Mouse (Mus musculus): ENCODE measurements around the gene Sf3b5. TPM values are rescaled to one million over a fixed set of nuclear protein-coding genes. Genes with fewer than 3 reads are reported as not detected.

The Sf3b5 gene
- polyA plus RNA-seq, 1 experiment from 2014 or later = 43.4 TPM

- Histone ChIP-seq H3K27ac (no peak overlapping the region), H3K4me2 (no peak overlapping the region), H3K27me3 (replicated peaks) (no peaks in the 10 kb centered on the region), H3K4me1 (no peaks in the 10 kb centered on the region), H3K4me3 (replicated peaks) (no peak overlapping the region), H3K9me3 (no peaks in the 10 kb centered on the region), H3K36me3 (no peaks in the 10 kb centered on the region), H3K9ac (no peak overlapping the region)
- no peak for ATAC-seq (ENCODE audit: insufficient read depth, low FRiP score, low read depth)
- WGBS = 80% methylated on average over 9 of the region's 9 CpGs
Observed at GRCm38 (mm10) chr10:12977787-12978212, 27.3 kb upstream of the Sf3b5 start.

- Histone ChIP-seq H3K9me3 (no peaks in the 10 kb centered on the region), H3K9ac (no peak overlapping the region), H3K4me1 (no peaks in the 10 kb centered on the region), H3K27ac (no peak overlapping the region), H3K27me3 (replicated peaks) (no peaks in the 10 kb centered on the region), H3K4me3 (replicated peaks) (no peak overlapping the region), H3K36me3 (no peaks in the 10 kb centered on the region), H3K4me2 (no peak overlapping the region)
- WGBS = 72% methylated on average over 7 of the region's 7 CpGs
- ATAC-seq (ENCODE audit: insufficient read depth, low FRiP score, low read depth) = no peak
Observed at GRCm38 (mm10) chr10:12981071-12981470, 24.1 kb upstream of the Sf3b5 start.

DNA sequence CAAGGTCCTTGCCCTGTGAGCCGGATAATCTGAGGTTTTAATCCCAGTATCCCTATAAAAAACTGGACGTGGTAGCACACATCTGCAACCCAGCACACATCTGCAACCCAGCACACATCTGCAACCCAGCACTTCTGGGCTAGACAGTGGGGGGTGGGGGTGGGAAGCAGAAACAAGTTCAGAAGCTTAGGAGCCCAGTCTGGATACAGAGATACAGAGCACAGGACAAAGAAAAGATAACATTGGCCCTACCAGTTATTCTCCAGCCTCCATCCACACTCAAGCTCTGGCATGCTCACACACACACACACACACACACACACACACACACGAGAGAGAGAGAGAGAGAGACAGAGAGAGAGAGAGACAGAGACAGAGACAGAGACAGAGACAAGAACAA, 21.6 kb upstream of the Sf3b5 start:
- H3K4me2 ChIP-seq = no peak overlapping the region
- no peaks in the 10 kb centered on the region for H3K4me1 ChIP-seq
- no peak overlapping the region for H3K4me3 ChIP-seq (replicated peaks)
- ATAC-seq (ENCODE audit: insufficient read depth, low FRiP score, low read depth) = no peak
- H3K9me3 ChIP-seq = no peaks in the 10 kb centered on the region
- 65% methylated on average over 3 of the region's 3 CpGs for WGBS
- H3K36me3 ChIP-seq = no peaks in the 10 kb centered on the region
- H3K27ac ChIP-seq = no peak overlapping the region
- H3K27me3 ChIP-seq (replicated peaks) = no peaks in the 10 kb centered on the region
- no peak overlapping the region for H3K9ac ChIP-seq

DNA sequence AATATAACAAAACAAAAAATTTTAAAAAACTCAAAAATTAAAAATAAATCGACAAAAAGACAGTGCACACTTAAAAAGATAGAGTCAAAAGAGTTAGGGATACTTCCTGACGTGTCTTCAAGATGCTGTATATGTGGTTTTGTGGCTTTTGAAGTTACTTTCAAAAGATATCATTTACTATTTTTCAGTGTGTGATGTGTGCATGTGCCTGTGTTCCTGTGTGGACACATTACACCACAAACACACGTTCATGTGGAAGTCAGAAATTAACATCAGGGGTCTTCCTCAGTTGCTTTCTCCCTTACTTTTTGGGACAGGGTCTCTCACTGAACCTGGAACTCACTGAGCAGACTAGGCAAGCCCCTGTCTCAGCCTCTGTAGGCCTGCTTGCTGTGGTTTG, 20.1 kb upstream of the Sf3b5 start:
- no peak overlapping the region for H3K9ac ChIP-seq
- 74% methylated on average over 3 of the region's 3 CpGs for WGBS

DNA sequence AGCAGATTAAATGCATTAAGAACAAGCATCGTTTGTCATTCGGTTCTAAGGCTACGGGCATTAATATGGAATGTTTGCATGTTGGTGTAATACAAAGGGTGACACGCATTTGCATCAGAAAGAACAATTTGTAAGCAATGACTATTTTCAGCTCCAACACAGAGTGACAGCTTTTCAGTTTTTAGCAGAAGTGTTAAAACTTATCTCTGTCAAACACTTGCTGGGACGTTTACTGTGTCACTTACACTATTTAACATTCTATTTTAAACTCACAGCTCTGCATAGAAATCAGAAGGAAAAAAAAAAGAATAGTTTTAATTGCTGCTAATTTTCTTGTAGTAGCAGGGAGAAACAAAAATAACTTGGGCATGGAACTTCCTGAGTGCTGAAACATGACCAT, 18.7 kb upstream of the Sf3b5 start:
- WGBS = 70% methylated on average over 5 of the region's 5 CpGs
- no peaks in the 10 kb centered on the region for H3K36me3 ChIP-seq
- H3K9me3 ChIP-seq = no peaks in the 10 kb centered on the region
- H3K4me1 ChIP-seq = no peaks in the 10 kb centered on the region
- H3K27ac ChIP-seq = no peak overlapping the region
- no peak for ATAC-seq (ENCODE audit: insufficient read depth, low FRiP score, low read depth)
- no peak overlapping the region for H3K4me3 ChIP-seq (replicated peaks)
- H3K27me3 ChIP-seq (replicated peaks) = no peaks in the 10 kb centered on the region
- no peak overlapping the region for H3K9ac ChIP-seq
- no peak overlapping the region for H3K4me2 ChIP-seq

More for the DNA sequence above, 20.1 kb upstream of the Sf3b5 start:
- Histone ChIP-seq H3K4me2 (no peak overlapping the region), H3K9me3 (no peaks in the 10 kb centered on the region), H3K27me3 (replicated peaks) (no peaks in the 10 kb centered on the region), H3K4me1 (no peaks in the 10 kb centered on the region), H3K27ac (no peak overlapping the region), H3K36me3 (no peaks in the 10 kb centered on the region), H3K4me3 (replicated peaks) (no peak overlapping the region)
- ATAC-seq (ENCODE audit: insufficient read depth, low FRiP score, low read depth) = no peak

DNA sequence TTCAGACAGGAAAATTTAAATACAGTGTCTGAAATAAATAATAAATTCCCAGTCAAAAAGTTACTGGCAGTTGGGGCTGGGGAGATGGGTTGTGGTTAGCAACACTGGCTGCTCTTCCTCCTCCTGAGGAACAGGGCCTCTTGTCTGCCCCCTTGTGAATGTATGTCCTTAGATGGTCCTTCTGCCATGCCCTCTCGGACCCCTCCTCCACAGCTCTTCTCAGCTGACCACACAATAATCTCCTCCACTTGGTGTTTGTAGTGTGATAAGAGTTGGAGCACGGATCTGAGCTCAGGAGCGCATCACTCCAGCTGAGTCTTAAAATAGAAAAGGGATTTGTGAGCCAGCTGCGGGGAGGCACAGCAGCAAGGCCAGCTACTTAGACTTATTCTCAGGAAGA, 18.2 kb upstream of the Sf3b5 start:
- no peaks in the 10 kb centered on the region for H3K36me3 ChIP-seq
- 40% methylated on average over 4 of the region's 4 CpGs for WGBS
- no peaks in the 10 kb centered on the region for H3K27me3 ChIP-seq (replicated peaks)
- no peak overlapping the region for H3K27ac ChIP-seq
- H3K9ac ChIP-seq = no peak overlapping the region
- H3K4me2 ChIP-seq = no peak overlapping the region
- no peak for ATAC-seq (ENCODE audit: insufficient read depth, low FRiP score, low read depth)
- no peaks in the 10 kb centered on the region for H3K9me3 ChIP-seq
- H3K4me1 ChIP-seq = no peaks in the 10 kb centered on the region
- no peak overlapping the region for H3K4me3 ChIP-seq (replicated peaks)

DNA sequence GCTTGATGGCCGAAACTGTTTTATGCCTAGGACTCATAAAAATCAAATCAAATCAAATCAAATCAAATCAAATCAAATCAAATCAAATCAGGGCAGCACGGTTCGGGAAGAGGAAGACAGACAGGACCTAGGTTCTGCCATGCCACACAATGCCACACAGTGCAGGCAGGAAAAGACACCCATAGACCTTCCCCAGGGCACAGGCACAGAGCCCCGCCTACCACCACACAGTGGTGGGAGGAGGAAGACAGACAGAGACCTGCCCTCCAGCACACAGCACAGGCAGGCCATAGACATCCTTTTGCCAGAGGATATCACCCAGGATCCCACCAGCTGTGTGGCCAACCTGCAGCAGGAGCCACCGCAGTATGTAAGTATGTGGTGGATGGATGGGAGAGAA, 13.2 kb upstream of the Sf3b5 start:
- no peaks in the 10 kb centered on the region for H3K36me3 ChIP-seq
- H3K27ac ChIP-seq = no peak overlapping the region
- H3K4me1 ChIP-seq = no peaks in the 10 kb centered on the region
- no peaks in the 10 kb centered on the region for H3K27me3 ChIP-seq (replicated peaks)
- WGBS = 82% methylated on average over 5 of the region's 5 CpGs
- no peak for ATAC-seq (ENCODE audit: insufficient read depth, low FRiP score, low read depth)
- H3K9me3 ChIP-seq = no peaks in the 10 kb centered on the region
- no peak overlapping the region for H3K9ac ChIP-seq
- no peak overlapping the region for H3K4me3 ChIP-seq (replicated peaks)
- no peak overlapping the region for H3K4me2 ChIP-seq

DNA sequence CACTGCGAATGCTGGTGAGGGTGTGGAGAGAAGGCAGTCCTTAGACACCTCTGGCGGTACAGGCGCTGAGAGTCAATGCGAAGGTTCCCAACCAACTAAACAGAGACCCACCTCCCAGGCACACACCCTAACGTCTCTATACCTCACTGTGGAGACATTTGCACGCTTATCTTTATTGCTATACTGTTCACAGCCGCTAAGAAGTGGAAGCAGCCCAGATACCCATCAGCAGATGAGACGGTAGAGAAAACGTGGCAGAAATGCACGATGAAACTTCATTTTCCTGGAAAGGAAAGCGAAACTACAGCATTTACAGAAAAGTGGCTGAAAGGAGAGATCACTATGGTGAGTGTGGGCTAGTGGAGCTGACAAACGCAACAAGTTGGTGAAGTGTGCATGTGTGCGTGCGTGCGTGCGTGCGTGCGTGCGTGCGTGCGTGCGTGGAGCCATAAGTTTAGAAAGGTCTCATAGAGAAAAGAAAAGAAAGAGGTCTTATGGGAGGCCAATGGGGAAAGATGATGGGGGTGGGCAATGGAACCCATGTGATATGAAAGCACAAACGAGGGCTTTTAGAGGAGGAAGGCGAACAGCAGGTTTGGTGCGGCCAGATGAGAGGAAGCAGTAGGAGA, 11.6 kb upstream of the Sf3b5 start:
- WGBS = 85% methylated on average over 25 of the region's 25 CpGs
- Histone ChIP-seq H3K9ac (no peak overlapping the region), H3K4me3 (replicated peaks) (no peak overlapping the region), H3K9me3 (no peaks in the 10 kb centered on the region), H3K4me2 (no peak overlapping the region), H3K27me3 (replicated peaks) (no peaks in the 10 kb centered on the region), H3K36me3 (no peaks in the 10 kb centered on the region), H3K27ac (no peak overlapping the region), H3K4me1 (no peaks in the 10 kb centered on the region)
- ATAC-seq (ENCODE audit: insufficient read depth, low FRiP score, low read depth) = no peak

DNA sequence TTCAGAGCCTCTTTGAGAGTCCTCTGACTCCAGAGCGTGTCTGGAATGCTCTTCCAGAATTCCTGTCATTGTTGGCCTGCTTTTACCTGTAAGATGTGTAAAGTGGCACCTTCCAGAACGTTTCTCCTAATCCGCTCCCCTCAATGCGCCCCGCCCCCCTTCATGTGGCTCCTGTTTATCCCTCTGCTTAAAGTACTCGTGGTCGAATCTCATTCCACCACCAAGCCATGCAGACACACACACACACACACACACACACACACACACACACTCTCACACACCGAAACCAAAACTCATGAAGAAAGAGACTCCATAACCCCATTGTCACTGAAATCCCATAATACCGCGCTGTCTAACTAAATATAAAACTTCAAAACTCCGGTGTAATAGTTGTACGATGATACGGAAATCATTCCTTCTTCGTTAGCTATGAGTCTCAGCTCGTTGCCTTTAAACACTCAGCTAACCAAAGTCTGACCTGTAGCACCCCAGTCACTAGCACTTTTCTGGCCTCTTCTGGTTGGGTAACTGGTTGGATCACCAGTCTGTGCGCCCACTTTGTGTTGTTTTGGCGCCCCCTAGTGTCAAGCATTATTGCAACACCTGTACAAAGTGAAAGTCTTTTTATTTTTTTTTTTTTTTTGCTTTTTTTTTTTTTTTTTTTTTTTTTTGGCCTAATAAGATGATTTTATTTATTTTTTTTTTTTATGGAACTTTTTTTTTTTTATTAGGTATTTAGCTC, 8.2 kb upstream of the Sf3b5 start:
- ATAC-seq (ENCODE audit: insufficient read depth, low FRiP score, low read depth) = peak; percentile 70
- H3K4me2 ChIP-seq = peak overlapping the region; percentile 29; the same call in 1 of the 2 replicates
- WGBS = 43% methylated on average over 17 of the region's 17 CpGs
- H3K27ac ChIP-seq = no peak overlapping the region
- no peaks in the 10 kb centered on the region for H3K27me3 ChIP-seq (replicated peaks)
- no peak overlapping the region for H3K4me3 ChIP-seq (replicated peaks)
- no peaks in the 10 kb centered on the region for H3K9me3 ChIP-seq
- no peak overlapping the region for H3K9ac ChIP-seq
- H3K4me1 ChIP-seq = no peaks in the 10 kb centered on the region
- no peaks in the 10 kb centered on the region for H3K36me3 ChIP-seq

DNA sequence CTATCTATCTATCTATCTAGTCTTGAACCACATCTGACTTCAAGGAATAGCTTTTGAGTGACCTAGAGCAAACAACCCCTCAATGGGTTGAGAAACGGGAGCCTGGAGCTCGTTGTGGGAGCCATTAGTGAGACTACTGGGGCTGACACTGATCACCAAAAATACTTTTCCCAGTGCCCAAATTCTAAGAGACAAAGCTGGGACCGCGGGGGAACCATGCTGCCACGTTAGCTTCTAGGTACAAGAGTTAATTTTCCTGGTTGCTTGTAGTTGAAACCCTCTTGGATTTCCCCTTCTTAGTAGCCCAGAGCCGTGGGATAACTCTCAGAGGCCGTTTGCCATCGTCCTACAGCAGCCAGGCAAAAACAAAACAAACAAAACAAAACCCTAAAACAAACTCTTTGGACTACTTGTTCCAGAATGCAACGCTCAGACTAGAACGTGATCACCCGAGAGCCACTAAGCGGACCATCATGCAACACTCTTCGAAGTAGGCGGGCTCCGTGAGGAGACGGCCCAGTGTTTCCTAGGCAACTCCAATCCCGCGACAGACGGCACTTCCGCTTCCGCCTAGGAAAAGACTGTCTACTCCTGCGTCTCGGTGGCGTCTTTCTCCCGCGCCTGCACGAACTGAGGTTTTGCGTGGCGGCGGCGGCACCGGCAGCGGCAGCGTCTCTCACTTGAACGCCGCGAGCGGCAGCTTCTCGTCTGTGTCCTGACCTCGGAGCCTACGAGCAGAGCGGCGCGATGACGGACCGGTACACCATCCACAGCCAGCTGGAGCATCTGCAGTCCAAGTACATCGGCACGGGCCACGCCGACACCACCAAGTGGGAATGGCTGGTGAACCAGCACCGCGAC, 3.0 kb downstream of the Sf3b5 start:
- peak; percentile 100 for ATAC-seq (ENCODE audit: insufficient read depth, low FRiP score, low read depth)
- Histone ChIP-seq H3K27me3 (replicated peaks) (no peaks in the 10 kb centered on the region), H3K27ac (peak overlapping the region; percentile 70; the same call in 1 of the 2 replicates), H3K4me2 (peak overlapping the region; percentile 57), H3K36me3 (peaks cover 6% of the 10 kb centered on the region; the same call in 1 of the 2 replicates), H3K4me3 (replicated peaks) (peak overlapping the region; percentile 81), H3K9ac (peak overlapping the region; percentile 45), H3K4me1 (peaks cover 13% of the 10 kb centered on the region), H3K9me3 (no peaks in the 10 kb centered on the region)
- WGBS = 3% methylated on average over 52 of the region's 52 CpGs

DNA sequence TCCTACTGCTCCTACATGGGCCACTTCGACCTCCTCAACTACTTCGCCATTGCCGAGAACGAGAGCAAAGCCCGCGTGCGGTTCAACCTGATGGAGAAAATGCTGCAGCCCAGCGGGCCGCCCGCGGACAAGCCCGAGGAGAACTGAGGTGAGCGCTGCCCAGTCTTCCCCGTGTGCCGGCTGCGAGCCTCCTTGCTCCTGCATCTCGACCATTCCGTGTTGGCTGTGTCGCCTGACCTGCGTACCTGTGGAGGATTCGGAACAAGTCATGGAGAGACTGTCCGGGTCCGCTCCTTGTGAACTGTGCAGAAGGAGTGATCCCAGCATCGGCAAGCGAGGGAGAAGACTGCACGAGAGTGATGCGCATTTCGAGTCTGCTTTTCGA, 3.6 kb downstream of the Sf3b5 start:
- peak overlapping the region; percentile 57 for H3K4me2 ChIP-seq
- under 1% methylated on average over 29 of the region's 29 CpGs for WGBS
- H3K4me1 ChIP-seq = peaks cover 13% of the 10 kb centered on the region
- peak overlapping the region; percentile 70; the same call in 1 of the 2 replicates for H3K27ac ChIP-seq
- peak overlapping the region; percentile 45 for H3K9ac ChIP-seq
- H3K36me3 ChIP-seq = peaks cover 6% of the 10 kb centered on the region; the same call in 1 of the 2 replicates
- H3K27me3 ChIP-seq (replicated peaks) = no peaks in the 10 kb centered on the region
- peak overlapping the region; percentile 81 for H3K4me3 ChIP-seq (replicated peaks)
- no peaks in the 10 kb centered on the region for H3K9me3 ChIP-seq
- ATAC-seq (ENCODE audit: insufficient read depth, low FRiP score, low read depth) = 0 out of 2 replicates have a peak, but pooled peaks have one; percentile 9

DNA sequence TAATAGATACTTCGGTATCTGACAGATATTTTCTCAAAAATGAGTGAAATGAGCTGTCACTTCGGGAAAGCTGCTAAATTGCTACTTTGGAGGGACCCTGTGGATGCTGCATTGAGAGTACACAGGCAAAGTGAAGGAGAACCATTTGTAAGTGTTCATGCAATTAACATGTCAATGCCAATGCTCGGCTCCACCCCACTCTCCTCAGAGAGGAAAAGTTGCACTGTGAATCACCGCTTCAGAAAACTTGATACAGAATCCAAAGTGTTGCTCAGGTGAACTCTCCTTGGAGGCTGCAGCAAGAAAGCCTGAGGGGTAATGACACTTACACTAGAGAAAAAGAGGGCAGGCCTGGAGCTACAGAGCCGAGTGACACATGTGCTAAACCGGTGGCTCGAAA, 8.9 kb downstream of the Sf3b5 start:
- H3K9ac ChIP-seq = no peak overlapping the region
- no peak overlapping the region for H3K4me3 ChIP-seq (replicated peaks)
- H3K27me3 ChIP-seq (replicated peaks) = no peaks in the 10 kb centered on the region
- 76% methylated on average over 7 of the region's 7 CpGs for WGBS
- no peak for ATAC-seq (ENCODE audit: insufficient read depth, low FRiP score, low read depth)
- peaks cover 6% of the 10 kb centered on the region; the same call in 1 of the 2 replicates for H3K36me3 ChIP-seq
- H3K4me1 ChIP-seq = peaks cover 13% of the 10 kb centered on the region
- H3K9me3 ChIP-seq = no peaks in the 10 kb centered on the region
- no peak overlapping the region for H3K27ac ChIP-seq
- no peak overlapping the region for H3K4me2 ChIP-seq
